Mouse (Mus musculus) monocyte, adult 5-6 weeks (primary cell): ENCODE data around the gene Mob1b. TPM values are rescaled to one million over a fixed set of nuclear protein-coding genes. Genes with fewer than 3 reads are reported as not detected.
A peak's percentile ranks its signal among the peaks of the same experiment; 100 is the strongest.

Experiments used
- ATAC-seq: fragments of 153-309, 156-312 bp; replicated peaks from 2 replicates; pipeline ENCODE4 v1.8.0; 2017; ENCODE audit warnings: mild to moderate bottlenecking; ENCODE audit not compliant: low TSS enrichment, insufficient number of reproducible peaks, severe bottlenecking, poor library complexity, low FRiP score
- total RNA-seq: library from RNA; stranded (forward); fragments of 200-1000, 200-491, 200-594 nt; gene quantifications from 3 replicates; pipeline ENCODE4 v1.2.3, GENCODE M21; 2017

The Mob1b gene
- total RNA-seq, 1 experiment from 2014 or later: 12.2 TPM

- peak; percentile 97 for ATAC-seq
These were observed 44.4 kb downstream of the Mob1b start, which contains the start of gene Dck for GRCm38 (mm10) chr5:88764987-88765481. TSS of gene Dck (plus strand) at chr5:88764996.

- no peak for ATAC-seq
These were observed 44.9 kb downstream of the Mob1b start for GRCm38 (mm10) chr5:88765587-88765986.

GRCm38 (mm10) chr5:88766121-88766520 lies 45.5 kb downstream of the Mob1b start:
- ATAC-seq: no peak

- ATAC-seq: 0 out of 2 replicates have a peak, but pooled peaks have one; percentile 10
These were observed 46.2 kb downstream of the Mob1b start for GRCm38 (mm10) chr5:88766863-88767262.

GRCm38 (mm10) chr5:88768201-88768600 lies 47.5 kb downstream of the Mob1b start:
- ATAC-seq: no peak

- ATAC-seq: no peak
These were observed 61.6 kb downstream of the Mob1b start for GRCm38 (mm10) chr5:88782072-88782765.

- no peak for ATAC-seq
These were observed 64.4 kb downstream of the Mob1b start for GRCm38 (mm10) chr5:88785059-88785458.

GRCm38 (mm10) chr5:88790675-88791074 lies 70.0 kb downstream of the Mob1b start:
- no peak for ATAC-seq

- ATAC-seq: peak; percentile 82; the same call in 1 of the 2 replicates
These were observed 70.9 kb downstream of the Mob1b start for GRCm38 (mm10) chr5:88791256-88792245.

- ATAC-seq: no peak
These were observed 73.0 kb downstream of the Mob1b start for GRCm38 (mm10) chr5:88793676-88794075.

- ATAC-seq: no peak
These were observed 75.4 kb downstream of the Mob1b start for GRCm38 (mm10) chr5:88795910-88796584.

GRCm38 (mm10) chr5:88796588-88796987 lies 75.9 kb downstream of the Mob1b start:
- ATAC-seq: no peak

GRCm38 (mm10) chr5:88797121-88797520 lies 76.5 kb downstream of the Mob1b start:
- ATAC-seq: no peak

- ATAC-seq: no peak
These were observed 85.0 kb downstream of the Mob1b start for GRCm38 (mm10) chr5:88805616-88806015.

GRCm38 (mm10) chr5:88806278-88806677 lies 85.6 kb downstream of the Mob1b start:
- ATAC-seq: no peak

GRCm38 (mm10) chr5:88807342-88807741 lies 86.7 kb downstream of the Mob1b start:
- no peak for ATAC-seq

- ATAC-seq: no peak
These were observed 92.5 kb downstream of the Mob1b start for GRCm38 (mm10) chr5:88813188-88813587.
